Mouse (Mus musculus): ENCODE results near the gene Gtf2h1.

DNA sequence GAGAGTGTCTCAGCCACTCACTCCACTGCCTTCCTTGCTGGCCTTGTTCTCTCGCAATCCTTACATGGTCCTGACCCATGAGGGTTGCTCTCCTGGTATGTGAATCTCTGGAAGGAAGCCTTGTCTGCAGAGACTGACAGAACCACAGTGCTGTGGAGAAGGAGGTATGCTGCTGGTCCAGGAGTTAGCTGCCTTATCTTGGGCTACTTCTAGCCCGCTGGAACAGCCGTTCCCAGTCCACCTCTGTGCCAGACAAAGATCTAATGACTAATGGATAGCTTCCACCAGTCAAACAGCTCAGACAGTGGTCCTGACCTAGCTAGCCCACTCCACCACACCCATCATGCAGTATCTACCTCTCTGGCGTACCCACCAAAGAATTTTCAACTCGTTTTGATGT is 40.5 kb downstream of the Gtf2h1 start:
- TF ChIP-seq POLR2A (IDR thresholded peaks at IDR 0.05; ENCODE audit: borderline replicate concordance, insufficient read depth, low read length) (no peak), CTCF (IDR thresholded peaks at IDR 0.05; ENCODE audit: borderline replicate concordance, insufficient read depth, low read depth, low read length) (no peak)

All from cerebellum, adult 2 months (tissue).